Mouse (Mus musculus): ENCODE results near the gene Rcvrn. TPM values are rescaled to one million over a fixed set of nuclear protein-coding genes. Genes with fewer than 3 reads are reported as not detected.

Gene Rcvrn
- polyA plus RNA-seq (2014; fragmentation: Illumina TruSeq; extraction: RNeasy Lipid Tissue Mini Kit (QIAGEN cat#74804); ENCODE audit: low read depth, low replicate concordance), result not detected

GRCm38 (mm10) chr11:67694703-67695376, at the start of gene Rcvrn:
Gene Rcvrn (plus strand): TSS chr11:67695326.

Other genes with a start within 250 kb of the Rcvrn start
- 15.4 TPM for gene Gas7, start 239.9 kb upstream of the Rcvrn start, polyA plus RNA-seq (2014; fragmentation: Illumina TruSeq; extraction: RNeasy Lipid Tissue Mini Kit (QIAGEN cat#74804); ENCODE audit: low read depth, low replicate concordance)
- 1.3 TPM for gene Glp2r, start 75.8 kb downstream of the Rcvrn start, polyA plus RNA-seq (2014; fragmentation: Illumina TruSeq; extraction: RNeasy Lipid Tissue Mini Kit (QIAGEN cat#74804); ENCODE audit: low read depth, low replicate concordance)
- gene Gsg1l2, start 79.3 kb downstream of the Rcvrn start, polyA plus RNA-seq (2014; fragmentation: Illumina TruSeq; extraction: RNeasy Lipid Tissue Mini Kit (QIAGEN cat#74804); ENCODE audit: low read depth, low replicate concordance), result not detected
- gene Dhrs7c, start 102.9 kb downstream of the Rcvrn start, polyA plus RNA-seq (2014; fragmentation: Illumina TruSeq; extraction: RNeasy Lipid Tissue Mini Kit (QIAGEN cat#74804); ENCODE audit: low read depth, low replicate concordance), result not detected
- 0.45 TPM for gene Usp43, start 226.8 kb downstream of the Rcvrn start, polyA plus RNA-seq (2014; fragmentation: Illumina TruSeq; extraction: RNeasy Lipid Tissue Mini Kit (QIAGEN cat#74804); ENCODE audit: low read depth, low replicate concordance)